Mouse (Mus musculus): ENCODE measurements around the gene Robo1. TPM values are rescaled to one million over a fixed set of nuclear protein-coding genes. Genes with fewer than 3 reads are reported as not detected.

The Robo1 gene
- polyA plus RNA-seq, 1 experiment from 2014 or later, result 40.1 TPM

- H3K4me1 ChIP-seq (ENCODE audit: control insufficient read depth, insufficient read depth, low read length), result no peaks in the 10 kb centered on the region
- no peaks in the 10 kb centered on the region for H3K9me3 ChIP-seq (ENCODE audit: control insufficient read depth, low read length)
- H3K4me3 ChIP-seq (ENCODE audit: low read depth, low read length), result no peak overlapping the region
- no peaks in the 10 kb centered on the region for H3K27me3 ChIP-seq (ENCODE audit: control insufficient read depth, insufficient read depth, low read length)
- H3K27ac ChIP-seq (replicated peaks; ENCODE audit: low read depth, low read length), result no peak overlapping the region
- ATAC-seq (ENCODE audit: insufficient number of reproducible peaks, low FRiP score, low TSS enrichment, low read depth) (no peak), DNase-seq (ENCODE audit: low spot score) (no peak)
- H3K36me3 ChIP-seq (ENCODE audit: control insufficient read depth, insufficient read depth, low read length), result no peaks in the 10 kb centered on the region
- WGBS, result 89% methylated on average over 2 of the region's 2 CpGs
- no peak overlapping the region for H3K4me2 ChIP-seq (ENCODE audit: low read depth, severe bottlenecking)
- no peak overlapping the region for H3K9ac ChIP-seq (ENCODE audit: low read length)
Measured at GRCm38 (mm10) chr16:72356515-72357357, 48.6 kb downstream of the Robo1 start.

DNA sequence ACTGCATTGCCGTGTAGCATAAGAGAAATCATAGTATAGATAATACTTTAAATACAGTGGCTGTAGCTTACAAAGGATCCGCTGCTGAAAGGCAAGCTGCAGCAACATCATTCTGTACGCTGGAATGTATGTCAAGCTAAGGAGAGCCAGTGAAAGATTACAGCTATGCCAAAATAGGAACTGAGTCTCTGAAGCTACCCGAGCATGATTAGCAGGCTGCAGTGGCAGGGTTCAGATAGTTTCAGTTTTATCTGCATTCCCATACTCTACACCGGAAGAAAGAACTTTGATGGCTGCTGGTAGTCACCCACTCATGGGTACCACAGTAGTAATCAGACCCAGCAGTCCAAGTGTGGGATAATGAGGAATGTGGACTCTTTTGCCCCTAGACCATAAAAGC, 68.8 kb downstream of the Robo1 start:
- no peak for DNase-seq (ENCODE audit: low spot score)
- Histone ChIP-seq H3K4me1 (ENCODE audit: control insufficient read depth, insufficient read depth, low read length) (no peaks in the 10 kb centered on the region), H3K9ac (ENCODE audit: low read length) (no peak overlapping the region), H3K4me3 (ENCODE audit: low read depth, low read length) (no peak overlapping the region), H3K27ac (replicated peaks; ENCODE audit: low read depth, low read length) (no peak overlapping the region), H3K9me3 (ENCODE audit: control insufficient read depth, low read length) (no peaks in the 10 kb centered on the region), H3K36me3 (ENCODE audit: control insufficient read depth, insufficient read depth, low read length) (no peaks in the 10 kb centered on the region), H3K27me3 (ENCODE audit: control insufficient read depth, insufficient read depth, low read length) (no peaks in the 10 kb centered on the region), H3K4me2 (ENCODE audit: low read depth, severe bottlenecking) (no peak overlapping the region)
- no peak for ATAC-seq (ENCODE audit: insufficient number of reproducible peaks, low FRiP score, low TSS enrichment, low read depth)
- 79% methylated on average over 5 of the region's 5 CpGs for WGBS

GRCm38 (mm10) chr16:72381819-72382218, 73.7 kb downstream of the Robo1 start:
- Histone ChIP-seq H3K4me3 (ENCODE audit: low read depth, low read length) (no peak overlapping the region), H3K27me3 (ENCODE audit: control insufficient read depth, insufficient read depth, low read length) (no peaks in the 10 kb centered on the region), H3K4me1 (ENCODE audit: control insufficient read depth, insufficient read depth, low read length) (no peaks in the 10 kb centered on the region), H3K27ac (replicated peaks; ENCODE audit: low read depth, low read length) (no peak overlapping the region), H3K36me3 (ENCODE audit: control insufficient read depth, insufficient read depth, low read length) (no peaks in the 10 kb centered on the region), H3K9me3 (ENCODE audit: control insufficient read depth, low read length) (no peaks in the 10 kb centered on the region), H3K9ac (ENCODE audit: low read length) (no peak overlapping the region), H3K4me2 (ENCODE audit: low read depth, severe bottlenecking) (no peak overlapping the region)
- DNase-seq (ENCODE audit: low spot score) (no peak), ATAC-seq (ENCODE audit: insufficient number of reproducible peaks, low FRiP score, low TSS enrichment, low read depth) (no peak)
- WGBS, result 93% methylated on average over 6 of the region's 6 CpGs

DNA sequence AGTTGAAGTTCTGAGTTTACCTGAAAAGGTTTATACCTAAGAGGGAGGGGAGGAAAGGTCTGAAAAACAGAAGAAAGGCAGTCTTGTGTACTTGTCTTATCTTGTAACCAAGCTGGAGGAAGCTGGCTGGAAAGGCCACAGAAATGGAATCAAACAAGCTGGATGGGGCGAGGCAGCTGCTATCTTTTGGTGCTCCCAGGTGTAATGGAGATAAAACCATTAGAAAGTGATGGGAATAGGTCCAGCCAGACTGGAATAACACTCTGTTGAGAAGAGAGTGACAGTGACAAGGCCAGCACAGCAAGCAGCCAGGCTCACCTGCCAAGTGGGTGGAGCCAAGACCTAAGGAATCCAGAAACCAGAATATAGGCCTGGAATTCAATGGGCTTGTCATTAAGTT, 75.5 kb downstream of the Robo1 start:
- no peak overlapping the region for H3K4me3 ChIP-seq (ENCODE audit: low read depth, low read length)
- no peak overlapping the region for H3K27ac ChIP-seq (replicated peaks; ENCODE audit: low read depth, low read length)
- H3K27me3 ChIP-seq (ENCODE audit: control insufficient read depth, insufficient read depth, low read length), result no peaks in the 10 kb centered on the region
- WGBS, result 57% methylated on average over 1 of the region's 1 CpGs
- no peaks in the 10 kb centered on the region for H3K4me1 ChIP-seq (ENCODE audit: control insufficient read depth, insufficient read depth, low read length)
- H3K9ac ChIP-seq (ENCODE audit: low read length), result no peak overlapping the region
- H3K4me2 ChIP-seq (ENCODE audit: low read depth, severe bottlenecking), result no peak overlapping the region
- DNase-seq (ENCODE audit: low spot score), result no peak
- no peak for ATAC-seq (ENCODE audit: insufficient number of reproducible peaks, low FRiP score, low TSS enrichment, low read depth)
- H3K36me3 ChIP-seq (ENCODE audit: control insufficient read depth, insufficient read depth, low read length), result no peaks in the 10 kb centered on the region
- no peaks in the 10 kb centered on the region for H3K9me3 ChIP-seq (ENCODE audit: control insufficient read depth, low read length)

DNA sequence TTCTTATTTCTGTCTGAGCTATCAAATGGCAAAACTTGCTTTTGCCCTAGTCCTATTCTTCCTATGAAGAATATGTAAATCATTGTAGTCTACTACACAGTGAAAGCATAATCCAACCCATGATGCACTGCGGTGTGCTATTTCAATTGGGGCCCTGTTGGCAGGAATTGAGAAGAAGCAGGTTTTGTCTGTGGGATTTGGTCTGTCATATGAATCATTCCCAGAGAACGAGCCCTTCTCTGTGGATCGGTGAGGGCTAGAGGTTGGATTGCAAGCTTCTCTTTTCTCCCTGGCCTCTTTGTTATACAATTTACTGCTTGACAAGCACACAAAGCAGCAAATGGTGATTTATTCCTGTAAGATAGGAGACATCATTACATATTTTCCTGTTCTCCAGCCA, 85.4 kb downstream of the Robo1 start:
- WGBS, result 78% methylated on average over 3 of the region's 3 CpGs
- Histone ChIP-seq H3K9me3 (ENCODE audit: control insufficient read depth, low read length) (no peaks in the 10 kb centered on the region), H3K27ac (replicated peaks; ENCODE audit: low read depth, low read length) (no peak overlapping the region), H3K9ac (ENCODE audit: low read length) (no peak overlapping the region), H3K36me3 (ENCODE audit: control insufficient read depth, insufficient read depth, low read length) (no peaks in the 10 kb centered on the region), H3K4me2 (ENCODE audit: low read depth, severe bottlenecking) (no peak overlapping the region), H3K27me3 (ENCODE audit: control insufficient read depth, insufficient read depth, low read length) (no peaks in the 10 kb centered on the region), H3K4me1 (ENCODE audit: control insufficient read depth, insufficient read depth, low read length) (no peaks in the 10 kb centered on the region), H3K4me3 (ENCODE audit: low read depth, low read length) (no peak overlapping the region)
- ATAC-seq (ENCODE audit: insufficient number of reproducible peaks, low FRiP score, low TSS enrichment, low read depth) (no peak), DNase-seq (ENCODE audit: low spot score) (no peak)

DNA sequence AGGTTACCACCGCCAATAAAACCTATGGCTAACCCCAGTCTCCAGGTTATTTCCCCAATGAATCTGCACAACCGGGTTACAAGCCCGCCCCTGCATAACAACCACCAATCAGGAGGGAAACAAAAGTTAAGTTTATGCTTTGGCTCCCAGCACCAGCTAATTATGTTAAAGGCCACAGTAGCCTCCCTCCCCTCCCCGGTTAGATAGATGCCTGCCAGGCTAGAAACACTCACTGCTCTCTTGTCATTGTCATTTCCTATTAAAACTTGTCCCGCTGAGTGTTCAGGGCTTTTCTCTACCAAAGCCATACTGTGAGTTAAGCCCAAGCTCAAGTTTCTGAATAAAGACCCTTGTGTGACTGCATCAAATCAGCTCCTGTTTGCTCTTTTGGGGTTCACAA, 90.7 kb downstream of the Robo1 start:
- Histone ChIP-seq H3K4me2 (ENCODE audit: low read depth, severe bottlenecking) (no peak overlapping the region), H3K27me3 (ENCODE audit: control insufficient read depth, insufficient read depth, low read length) (no peaks in the 10 kb centered on the region)
- WGBS, result 42% methylated on average over 5 of the region's 5 CpGs

GRCm38 (mm10) chr16:72402381-72402780, 94.3 kb downstream of the Robo1 start:
- Histone ChIP-seq H3K27me3 (ENCODE audit: control insufficient read depth, insufficient read depth, low read length) (no peaks in the 10 kb centered on the region), H3K9me3 (ENCODE audit: control insufficient read depth, low read length) (no peaks in the 10 kb centered on the region), H3K4me2 (ENCODE audit: low read depth, severe bottlenecking) (no peak overlapping the region), H3K9ac (ENCODE audit: low read length) (no peak overlapping the region), H3K36me3 (ENCODE audit: control insufficient read depth, insufficient read depth, low read length) (no peaks in the 10 kb centered on the region), H3K27ac (replicated peaks; ENCODE audit: low read depth, low read length) (no peak overlapping the region), H3K4me1 (ENCODE audit: control insufficient read depth, insufficient read depth, low read length) (no peaks in the 10 kb centered on the region), H3K4me3 (ENCODE audit: low read depth, low read length) (no peak overlapping the region)
- ATAC-seq (ENCODE audit: insufficient number of reproducible peaks, low FRiP score, low TSS enrichment, low read depth), result no peak
- DNase-seq (ENCODE audit: low spot score), result no peak
- 28% methylated on average over 9 of the region's 9 CpGs for WGBS

More for the DNA sequence above, 90.7 kb downstream of the Robo1 start:
- H3K4me1 ChIP-seq (ENCODE audit: control insufficient read depth, insufficient read depth, low read length), result no peaks in the 10 kb centered on the region
- H3K27ac ChIP-seq (replicated peaks; ENCODE audit: low read depth, low read length), result no peak overlapping the region
- peak; percentile 57; the same call in 1 of the 2 replicates for ATAC-seq (ENCODE audit: insufficient number of reproducible peaks, low FRiP score, low TSS enrichment, low read depth)
- no peak overlapping the region for H3K9ac ChIP-seq (ENCODE audit: low read length)
- no peaks in the 10 kb centered on the region for H3K36me3 ChIP-seq (ENCODE audit: control insufficient read depth, insufficient read depth, low read length)
- no peak for DNase-seq (ENCODE audit: low spot score)
- no peak overlapping the region for H3K4me3 ChIP-seq (ENCODE audit: low read depth, low read length)
- no peaks in the 10 kb centered on the region for H3K9me3 ChIP-seq (ENCODE audit: control insufficient read depth, low read length)

- WGBS, result 69% methylated on average over 1 of the region's 1 CpGs
- Histone ChIP-seq H3K4me3 (ENCODE audit: low read depth, low read length) (no peak overlapping the region), H3K4me1 (ENCODE audit: control insufficient read depth, insufficient read depth, low read length) (no peaks in the 10 kb centered on the region), H3K27me3 (ENCODE audit: control insufficient read depth, insufficient read depth, low read length) (no peaks in the 10 kb centered on the region), H3K9me3 (ENCODE audit: control insufficient read depth, low read length) (no peaks in the 10 kb centered on the region), H3K4me2 (ENCODE audit: low read depth, severe bottlenecking) (no peak overlapping the region), H3K27ac (replicated peaks; ENCODE audit: low read depth, low read length) (no peak overlapping the region), H3K9ac (ENCODE audit: low read length) (no peak overlapping the region), H3K36me3 (ENCODE audit: control insufficient read depth, insufficient read depth, low read length) (no peaks in the 10 kb centered on the region)
- DNase-seq (ENCODE audit: low spot score), result no peak
- ATAC-seq (ENCODE audit: insufficient number of reproducible peaks, low FRiP score, low TSS enrichment, low read depth), result no peak
Measured at GRCm38 (mm10) chr16:72409820-72410219, 101.7 kb downstream of the Robo1 start.
